Mouse (Mus musculus) MEL (cell line): ENCODE results near the gene Olfr1290. TPM values are rescaled to one million over a fixed set of nuclear protein-coding genes. Genes with fewer than 3 reads are reported as not detected.

ENCODE experiments used
- DNase-seq: peaks from one replicate; pipeline ENCODE4 v3.0.0; 2011; ENCODE audit warnings: low read depth, low spot score
- H3K27ac ChIP-seq: 2 replicates; pipeline ENCODE4 v1.5.1; 2012; ENCODE audit warnings: low read depth, mild to moderate bottlenecking, control low read depth, low read length, moderate library complexity; ENCODE audit not compliant: control insufficient read depth
- H3K27me3 ChIP-seq, 2 experiments: fragments of 150-350 bp in 1 of 2; sonication (generic) in 1 of 2; 2 replicates each; pipeline ENCODE4 v1.6.1; 2012; ENCODE audit warnings: low read length in 2 of 2, mild to moderate bottlenecking in 2 of 2, improper control_type of control experiment in 1 of 2, moderate library complexity in 1 of 2; ENCODE audit not compliant: insufficient read depth in 2 of 2, control insufficient read depth in 1 of 2
- H3K36me3 ChIP-seq, 2 experiments: 2 replicates each; pipeline ENCODE4 v1.6.1; 2012 to 2014; ENCODE audit warnings: low read length in 2 of 2, improper control_type of control experiment in 1 of 2, inconsistent platforms in 1 of 2, mild to moderate bottlenecking in 1 of 2; ENCODE audit not compliant: insufficient read depth in 2 of 2, control insufficient read depth in 1 of 2
- H3K4me1 ChIP-seq, 2 experiments: fragments of 150-350 bp in 1 of 2; sonication (generic) in 1 of 2; 2 replicates each; pipeline ENCODE4 v1.6.1; 2012; ENCODE audit warnings: low read length in 2 of 2, improper control_type of control experiment in 1 of 2, mild to moderate bottlenecking in 1 of 2; ENCODE audit not compliant: insufficient read depth in 2 of 2, control insufficient read depth in 1 of 2
- H3K4me3 ChIP-seq, 2 experiments: fragments of 150-350 bp in 1 of 2; sonication (generic) in 1 of 2; 2 replicates each; pipeline ENCODE4 v1.5.1; 2012; ENCODE audit warnings: low read depth in 2 of 2, low read length in 2 of 2, mild to moderate bottlenecking in 2 of 2, moderate library complexity in 2 of 2, control low read depth in 1 of 2, improper control_type of control experiment in 1 of 2; ENCODE audit not compliant: control insufficient read depth in 1 of 2, insufficient read depth in 1 of 2
- H3K79me2 ChIP-seq: 2 replicates; pipeline ENCODE4 v1.6.1; 2012; ENCODE audit warnings: mild to moderate bottlenecking, low read length, moderate library complexity; ENCODE audit not compliant: control insufficient read depth, poor library complexity, insufficient read depth
- H3K9ac ChIP-seq: 2 replicates; pipeline ENCODE4 v1.6.1; 2012; ENCODE audit warnings: low read depth, mild to moderate bottlenecking, control low read depth, low read length, moderate library complexity; ENCODE audit not compliant: control insufficient read depth, poor library complexity, severe bottlenecking
- H3K9me3 ChIP-seq: fragments of 150-350 bp; sonication (generic); replicated peaks from 2 replicates; pipeline ENCODE4 v1.6.1; 2012; ENCODE audit warnings: mild to moderate bottlenecking, low read length, improper control_type of control experiment, moderate library complexity; ENCODE audit not compliant: insufficient read depth
- BHLHE40 ChIP-seq: IDR thresholded peaks from 2 replicates; pipeline ENCODE4 v1.6.1; 2012; ENCODE audit warnings: low read depth, mild to moderate bottlenecking, inconsistent platforms, low read length, improper control_type of control experiment, borderline replicate concordance
- CHD1 ChIP-seq: IDR thresholded peaks from 2 replicates; pipeline ENCODE4 v1.6.1; 2012; ENCODE audit warnings: low read depth, mild to moderate bottlenecking, inconsistent platforms, low read length, improper control_type of control experiment
- CHD2 ChIP-seq: IDR thresholded peaks from 2 replicates; pipeline ENCODE4 v1.6.1; 2011; ENCODE audit warnings: low read length, improper control_type of control experiment
- CTCF ChIP-seq, 3 experiments: IDR thresholded peaks in 2 of 3; conservative IDR thresholded peaks in 1 of 3; 2 replicates each; pipeline ENCODE4 v1.5.1; 2011 to 2012; ENCODE audit warnings: low read length in 3 of 3, low read depth in 2 of 3, mild to moderate bottlenecking in 2 of 3, improper control_type of control experiment in 1 of 3, inconsistent platforms in 1 of 3, mixed read lengths in 1 of 3, moderate library complexity in 1 of 3; ENCODE audit not compliant: control insufficient read depth in 1 of 3, insufficient read depth in 1 of 3, poor library complexity in 1 of 3, severe bottlenecking in 1 of 3
- EP300 ChIP-seq, 2 experiments: IDR thresholded peaks; 2 replicates each; pipeline ENCODE4 v1.6.1; 2011; ENCODE audit warnings: improper control_type of control experiment in 2 of 2, low read length in 2 of 2, low read depth in 1 of 2, mild to moderate bottlenecking in 1 of 2
- ETS1 ChIP-seq: IDR thresholded peaks from 2 replicates; pipeline ENCODE4 v1.6.1; 2012; ENCODE audit warnings: low read depth, mild to moderate bottlenecking, inconsistent platforms, low read length, improper control_type of control experiment, moderate library complexity
- GABPA ChIP-seq: IDR thresholded peaks from 2 replicates; pipeline ENCODE4 v1.6.1; 2012; ENCODE audit warnings: low read depth, mild to moderate bottlenecking, inconsistent platforms, low read length, improper control_type of control experiment, moderate library complexity
- GATA1 ChIP-seq: IDR thresholded peaks from 2 replicates; pipeline ENCODE4 v1.6.1; 2011; ENCODE audit warnings: low read depth, low read length, improper control_type of control experiment
- HCFC1 ChIP-seq: IDR thresholded peaks from 2 replicates; pipeline ENCODE4 v1.6.1; 2012; ENCODE audit warnings: low read depth, mild to moderate bottlenecking, inconsistent platforms, low read length, improper control_type of control experiment, moderate library complexity
- JUND ChIP-seq: IDR thresholded peaks from 2 replicates; pipeline ENCODE4 v1.6.1; 2011; ENCODE audit warnings: low read depth, mild to moderate bottlenecking, improper control_type of control experiment, low read length
- KAT2A ChIP-seq: conservative IDR thresholded peaks from 2 replicates; pipeline ENCODE4 v1.6.1; 2012; ENCODE audit warnings: low read depth, low read length, improper control_type of control experiment, inconsistent platforms
- MAZ ChIP-seq: IDR thresholded peaks from 2 replicates; pipeline ENCODE4 v1.6.1; 2012; ENCODE audit warnings: low read depth, mild to moderate bottlenecking, inconsistent platforms, low read length, improper control_type of control experiment
- MEF2A ChIP-seq: IDR thresholded peaks from 2 replicates; pipeline ENCODE4 v1.6.1; 2014; ENCODE audit warnings: low read depth, mild to moderate bottlenecking, inconsistent platforms, low read length, improper control_type of control experiment; ENCODE audit not compliant: poor library complexity, insufficient replicate concordance, severe bottlenecking; ENCODE audit errors: extremely low read depth
- MXI1 ChIP-seq: IDR thresholded peaks from 2 replicates; pipeline ENCODE4 v1.6.1; 2011; ENCODE audit warnings: mild to moderate bottlenecking, low read depth, low read length, improper control_type of control experiment
- NRF1 ChIP-seq: IDR thresholded peaks from 2 replicates; pipeline ENCODE4 v1.6.1; 2014; ENCODE audit warnings: low read depth, mild to moderate bottlenecking, inconsistent platforms, low read length, improper control_type of control experiment, moderate library complexity; ENCODE audit not compliant: poor library complexity, insufficient read depth, severe bottlenecking
- POLR2AphosphoS5 ChIP-seq: IDR thresholded peaks from 2 replicates; pipeline ENCODE4 v1.6.1; 2012; ENCODE audit warnings: low read depth, borderline replicate concordance, mild to moderate bottlenecking, inconsistent platforms, low read length, moderate library complexity, mixed read lengths
- RAD21 ChIP-seq: IDR thresholded peaks from 2 replicates; pipeline ENCODE4 v1.6.1; 2011; ENCODE audit warnings: mild to moderate bottlenecking, low read depth, low read length, improper control_type of control experiment
- RCOR1 ChIP-seq: IDR thresholded peaks from 2 replicates; pipeline ENCODE4 v1.6.1; 2012; ENCODE audit warnings: low read depth, mild to moderate bottlenecking, inconsistent platforms, low read length, improper control_type of control experiment
- TBP ChIP-seq: IDR thresholded peaks from 2 replicates; pipeline ENCODE4 v1.8.0; 2011; ENCODE audit warnings: low read depth, low read length, improper control_type of control experiment
- TCF12 ChIP-seq: IDR thresholded peaks from 2 replicates; pipeline ENCODE4 v1.6.1; 2014; ENCODE audit warnings: low read depth, mild to moderate bottlenecking, inconsistent platforms, low read length, improper control_type of control experiment, moderate library complexity
- UBTF ChIP-seq: IDR thresholded peaks from 2 replicates; pipeline ENCODE4 v1.6.1; 2012; ENCODE audit warnings: low read depth, mild to moderate bottlenecking, inconsistent platforms, low read length, improper control_type of control experiment, moderate library complexity, borderline replicate concordance; ENCODE audit not compliant: insufficient read depth
- USF1 ChIP-seq: IDR thresholded peaks from 2 replicates; pipeline ENCODE4 v1.6.1; 2014; ENCODE audit warnings: low read depth, mild to moderate bottlenecking, inconsistent platforms, low read length, improper control_type of control experiment, moderate library complexity
- ZC3H11A ChIP-seq: IDR thresholded peaks from 2 replicates; pipeline ENCODE4 v1.6.1; 2012; ENCODE audit warnings: low read depth, mild to moderate bottlenecking, inconsistent platforms, low read length, improper control_type of control experiment
- ZMIZ1 ChIP-seq: IDR thresholded peaks from 2 replicates; pipeline ENCODE4 v1.6.1; 2012; ENCODE audit warnings: low read depth, mild to moderate bottlenecking, inconsistent platforms, low read length, improper control_type of control experiment, moderate library complexity
- polyA plus RNA-seq, 2 experiments: library from polyadenylated mRNA; stranded (reverse) in 1 of 2; unstranded in 1 of 2; fragments of >175 nt in 1 of 2; fragments of >200 nt in 1 of 2; gene quantifications; 2 replicates each; pipeline versions ENCODE4 v1.2.1 to v1.2.4; 2012; ENCODE audit warnings: low replicate concordance in 2 of 2, low read depth in 1 of 2; ENCODE audit not compliant: insufficient read length in 2 of 2, insufficient read depth in 1 of 2, missing spikeins in 1 of 2
- total RNA-seq: library from RNA; depleted of rRNA; stranded (reverse); fragments of 300-350 nt; gene quantifications from 2 replicates; pipeline ENCODE4 v1.2.3, GENCODE M21; 2012

Olfr1290 gene
- total and polyA plus RNA-seq, 3 experiments, result not detected

- Histone ChIP-seq H3K9me3 (no peaks in the 10 kb centered on the region), H3K27me3 (no peaks in the 10 kb centered on the region), H3K79me2 (no peaks in the 10 kb centered on the region), H3K27ac (no peak within 1 kb of the TSS), H3K4me1 (no peaks in the 10 kb centered on the region), H3K36me3 (no peaks in the 10 kb centered on the region), H3K4me3 (no peak within 1 kb of the TSS), H3K9ac (no peak within 1 kb of the TSS)
- no peak for TF ChIP-seq MEF2A
- no peak for TF ChIP-seq CHD1
- no peak for TF ChIP-seq USF1
- TF ChIP-seq MAZ, result no peak
- no peak for TF ChIP-seq JUND
- TF ChIP-seq ZC3H11A, result no peak
- TF ChIP-seq TCF12, result no peak
- TF ChIP-seq BHLHE40, result no peak
- no peak for TF ChIP-seq UBTF
- TF ChIP-seq HCFC1, result no peak
- TF ChIP-seq NRF1, result no peak
- TF ChIP-seq ZMIZ1, result no peak
- TF ChIP-seq GABPA, result no peak
- TF ChIP-seq ETS1, result no peak
- TF ChIP-seq KAT2A, result no peak
- no peak for TF ChIP-seq POLR2AphosphoS5
- TF ChIP-seq CHD2, result no peak
- DNase-seq, result no peak
These were observed 31.3 kb upstream of the Olfr1290 start, which contains the start of gene Olfr1293-ps for GRCm38 (mm10) chr2:111524903-111525302. TSS of gene Olfr1293-ps (plus strand) at chr2:111525203.

- Histone ChIP-seq H3K9me3 (no peaks in the 10 kb centered on the region), H3K79me2 (no peaks in the 10 kb centered on the region), H3K27ac (no peak overlapping the region), H3K4me3 (no peak overlapping the region), H3K36me3 (no peaks in the 10 kb centered on the region), H3K9ac (no peak overlapping the region)
- DNase-seq, result no peak
- no peak for TF ChIP-seq ZMIZ1
- TF ChIP-seq HCFC1, result no peak
- TF ChIP-seq CTCF (IDR thresholded peaks at IDR 0.05 in 2 of 3, conservative IDR thresholded peaks at IDR 0.05 in 1 of 3; ENCODE audit: control insufficient read depth in 1 of 3, insufficient read depth in 1 of 3, low read depth in 2 of 3, low read length in 3 of 3, poor library complexity in 1 of 3, severe bottlenecking in 1 of 3), result no peak
- TF ChIP-seq GATA1, result no peak
- no peak for TF ChIP-seq UBTF
- TF ChIP-seq MAZ, result no peak
- TF ChIP-seq EP300 (IDR thresholded peaks at IDR 0.05; ENCODE audit: low read depth in 1 of 2, low read length in 2 of 2), result no peak
- TF ChIP-seq RCOR1, result no peak
- no peak for TF ChIP-seq JUND
- TF ChIP-seq TBP, result no peak
- TF ChIP-seq NRF1, result no peak
- TF ChIP-seq MXI1, result no peak
- TF ChIP-seq ETS1, result no peak
- no peak for TF ChIP-seq USF1
- no peak for TF ChIP-seq BHLHE40
- no peak for TF ChIP-seq RAD21
- no peak for TF ChIP-seq TCF12
- no peak for TF ChIP-seq GABPA
- TF ChIP-seq, all 39 proteins: peak for 0
- Histone ChIP-seq H3K27me3 (no peaks in the 10 kb centered on the region), H3K4me1 (no peaks in the 10 kb centered on the region)
These were observed 23.8 kb upstream of the Olfr1290 start for GRCm38 (mm10) chr2:111517451-111517850.
